Mouse (Mus musculus): ENCODE data around the gene Slc25a20.

Slc25a20 gene

DNA sequence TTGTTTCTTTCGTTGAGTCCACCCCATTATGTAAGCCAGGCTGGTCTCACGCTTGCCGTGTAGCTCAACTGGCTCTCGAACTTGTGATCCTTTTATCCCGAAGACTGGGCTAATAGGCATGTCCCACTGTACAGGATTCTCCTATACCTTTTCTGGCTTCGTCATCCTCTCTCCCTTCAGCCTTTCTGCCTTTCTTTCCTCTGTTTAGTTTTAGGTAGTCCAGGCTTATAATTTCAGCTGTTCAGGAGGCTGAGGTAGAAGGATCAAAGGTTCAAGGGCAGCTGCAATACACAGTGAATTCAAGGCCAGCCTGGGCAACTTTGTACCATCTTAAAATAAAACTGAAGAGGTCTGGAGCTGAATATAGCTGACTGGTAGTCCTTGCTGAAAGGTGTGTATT lies 25.3 kb downstream of the Slc25a20 start:
- no peak for DNase-seq (ENCODE audit: low spot score in 2 of 2)

DNA sequence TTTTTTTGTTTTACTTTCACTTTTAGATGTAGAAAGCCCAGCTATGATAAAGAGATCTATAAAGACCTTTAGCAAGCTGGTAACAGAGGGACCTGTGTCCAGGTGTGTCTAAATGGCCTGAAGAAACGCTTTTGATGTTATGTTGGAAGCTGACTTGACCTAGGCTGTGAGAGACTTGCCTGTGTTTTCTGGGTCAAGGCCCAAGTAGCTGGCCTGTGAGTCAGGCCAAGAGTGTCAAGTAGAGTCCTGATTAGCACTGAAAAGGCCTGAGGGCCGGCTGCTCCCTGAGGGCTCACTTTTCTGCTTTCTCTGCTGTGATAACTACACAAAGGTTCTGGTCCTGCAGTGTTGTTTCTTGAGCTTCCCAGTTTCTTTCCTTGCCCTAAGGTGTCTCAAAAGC lies 25.8 kb downstream of the Slc25a20 start:
- no peak for DNase-seq (ENCODE audit: low spot score in 2 of 2)

DNA sequence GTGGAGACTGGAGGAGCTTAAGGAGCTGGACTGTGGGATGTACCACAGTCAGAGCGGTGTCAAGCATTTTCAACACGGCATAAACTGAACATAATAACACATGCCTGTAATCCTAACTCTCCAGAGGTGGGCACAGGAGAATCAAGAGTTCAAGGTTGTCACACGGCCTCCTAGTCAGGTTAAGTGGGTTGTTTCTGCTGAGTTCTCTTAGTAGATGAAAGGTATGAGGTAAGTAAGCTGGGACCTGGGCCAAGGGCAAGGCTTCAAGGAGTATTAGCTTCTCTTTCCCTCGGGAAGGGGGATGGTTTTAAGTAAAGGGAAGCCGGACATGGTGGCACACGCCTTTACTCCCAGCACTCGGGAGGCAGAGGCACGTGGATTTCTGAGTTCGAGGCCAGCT lies 26.6 kb downstream of the Slc25a20 start:
- DNase-seq (ENCODE audit: low spot score in 2 of 2): no peak

DNA sequence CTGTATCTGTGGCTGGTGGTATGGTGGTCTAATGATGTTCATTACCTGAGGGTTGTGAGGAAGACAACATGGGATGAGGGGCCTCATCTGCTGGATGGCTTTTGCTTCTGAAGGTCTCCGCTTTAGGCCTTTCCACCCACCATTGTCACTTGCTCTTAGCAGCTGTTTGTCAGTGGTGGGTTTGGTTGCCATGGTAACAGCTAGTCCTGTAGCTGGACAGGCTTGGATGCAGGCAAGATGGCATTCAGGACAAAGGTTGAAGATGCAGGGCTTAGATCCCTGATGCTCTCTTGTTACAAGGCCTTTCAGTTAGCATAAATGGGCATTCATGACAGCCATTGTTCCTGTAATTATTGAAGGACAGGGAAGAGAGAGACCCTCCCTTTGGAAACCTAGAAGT lies 27.2 kb downstream of the Slc25a20 start, which contains the start of gene Prkar2a:
TSS of gene Prkar2a (plus strand) at position 209 of the 400 bp plus-strand sequence.
- DNase-seq (ENCODE audit: low spot score in 2 of 2): no peak

DNA sequence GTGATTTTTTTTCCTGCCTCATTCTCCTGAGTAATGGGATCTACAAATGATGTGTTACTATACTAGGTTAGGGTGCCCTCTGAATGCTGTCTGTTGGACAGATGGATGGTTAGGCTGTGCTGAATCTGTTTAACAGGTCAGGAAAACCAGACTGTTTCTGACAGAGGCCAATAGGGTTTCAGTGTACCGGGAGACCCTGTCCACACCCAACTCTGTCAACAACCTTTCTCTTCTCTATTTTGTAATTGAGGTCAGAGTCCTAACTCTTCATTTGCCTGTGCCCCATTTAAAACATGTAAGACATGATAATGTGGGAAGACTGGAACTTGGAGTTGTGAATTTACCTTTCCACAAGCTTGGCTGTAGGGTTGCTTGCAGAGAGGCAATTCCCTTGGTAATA lies 28.1 kb downstream of the Slc25a20 start:
- DNase-seq (ENCODE audit: low spot score in 2 of 2): no peak

DNA sequence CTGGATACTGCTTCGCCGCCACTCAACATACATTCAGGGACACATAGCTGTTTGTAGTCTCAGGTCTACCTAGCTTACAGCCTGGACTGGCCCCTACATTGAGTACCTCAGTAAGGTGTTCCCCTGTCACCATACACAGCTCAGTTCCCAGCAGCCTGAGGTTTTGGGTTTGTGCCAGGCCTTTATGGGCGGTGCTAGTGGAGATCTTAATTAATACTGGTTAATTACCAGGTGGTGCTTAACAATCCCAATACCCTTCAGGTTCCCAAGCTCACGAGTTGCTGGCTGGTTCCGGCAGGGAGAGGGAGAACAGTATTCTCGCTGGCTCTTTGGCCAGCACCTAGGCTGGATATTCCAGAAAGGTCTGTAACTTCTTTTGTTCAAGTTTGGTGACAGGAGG lies 29.0 kb downstream of the Slc25a20 start:
- DNase-seq (ENCODE audit: low spot score in 2 of 2): peak in 1 of 2 experiments; percentile 36

DNA sequence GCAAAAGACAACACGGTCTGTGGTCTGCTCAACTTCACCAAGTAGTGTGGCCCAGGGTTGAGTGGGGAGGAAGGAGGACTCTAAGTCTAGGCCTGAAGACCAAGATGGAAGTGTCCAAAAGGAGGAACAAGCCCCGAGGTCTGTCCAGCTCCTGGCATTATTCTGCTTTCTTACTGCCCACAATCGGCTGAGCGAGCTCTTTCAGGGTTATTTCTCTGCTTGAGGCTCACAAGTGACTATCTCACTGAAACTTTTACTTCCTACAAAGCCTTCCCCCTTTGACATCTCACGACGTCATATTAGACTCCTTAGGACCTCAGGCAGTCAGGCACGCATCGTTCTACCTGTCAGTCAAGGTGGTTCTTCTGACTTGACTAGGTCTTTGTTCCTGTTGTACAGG lies 29.5 kb downstream of the Slc25a20 start:
- DNase-seq (ENCODE audit: low spot score in 2 of 2): peak; percentile 54 to 58

DNA sequence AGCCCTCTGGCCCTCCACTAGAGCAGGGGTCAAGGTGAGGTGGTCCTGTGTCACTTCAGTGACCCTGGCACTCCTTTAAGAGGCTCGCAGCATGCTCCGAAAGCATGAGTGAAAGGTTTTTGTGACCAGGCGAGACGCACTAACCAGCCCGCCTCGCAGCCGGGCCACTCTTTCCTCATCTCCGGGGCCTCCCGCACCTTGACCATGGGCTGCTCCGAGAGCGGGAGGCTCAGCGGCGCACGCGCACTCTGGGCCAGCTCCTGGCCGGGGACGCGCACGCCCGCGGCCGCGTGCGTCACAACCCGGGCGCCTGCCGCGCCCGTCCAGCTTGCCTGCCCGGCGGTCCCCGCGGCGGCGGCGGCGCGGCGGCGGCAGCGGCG lies 29.9 kb downstream of the Slc25a20 start:
- peak; percentile 92 for DNase-seq (ENCODE audit: low spot score in 2 of 2)

DNA sequence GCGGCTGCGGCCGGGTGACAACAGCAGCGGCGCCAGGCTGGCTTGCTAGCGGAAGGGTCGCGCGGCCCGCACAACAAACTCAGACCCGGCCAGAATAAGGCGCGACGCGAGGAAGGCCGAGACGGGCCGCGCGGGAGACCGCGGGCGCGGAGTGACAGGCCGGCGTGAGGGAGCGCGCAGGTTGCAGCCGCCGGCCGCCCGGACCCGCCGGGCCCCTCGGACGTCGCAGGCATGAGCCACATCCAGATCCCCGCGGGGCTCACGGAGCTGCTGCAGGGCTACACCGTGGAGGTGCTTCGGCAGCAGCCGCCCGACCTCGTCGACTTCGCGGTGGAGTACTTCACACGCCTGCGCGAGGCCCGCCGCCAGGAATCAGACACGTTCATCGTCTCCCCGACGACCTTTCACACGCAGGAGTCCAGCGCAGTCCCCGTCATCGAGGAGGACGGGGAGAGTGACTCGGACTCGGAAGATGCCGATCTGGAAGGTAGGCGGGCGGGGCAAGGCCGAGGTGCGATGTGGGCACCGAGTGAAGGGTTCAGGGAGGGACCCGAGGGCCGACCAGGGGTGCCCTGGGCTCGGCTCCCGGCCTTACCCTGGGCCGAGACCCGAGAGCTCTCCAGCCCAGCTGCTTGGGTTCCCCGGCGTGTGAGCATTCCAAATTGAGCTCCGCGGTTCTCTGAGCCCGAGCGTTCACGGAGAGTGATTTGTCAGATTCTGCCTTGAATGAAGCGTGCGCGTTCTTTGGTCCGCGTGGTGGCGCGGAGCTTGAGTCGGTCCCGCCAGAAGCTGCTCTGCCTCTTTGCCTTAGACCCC lies 30.5 kb downstream of the Slc25a20 start:
- peak; percentile 85 to 86 for DNase-seq (ENCODE audit: low spot score in 2 of 2)

DNA sequence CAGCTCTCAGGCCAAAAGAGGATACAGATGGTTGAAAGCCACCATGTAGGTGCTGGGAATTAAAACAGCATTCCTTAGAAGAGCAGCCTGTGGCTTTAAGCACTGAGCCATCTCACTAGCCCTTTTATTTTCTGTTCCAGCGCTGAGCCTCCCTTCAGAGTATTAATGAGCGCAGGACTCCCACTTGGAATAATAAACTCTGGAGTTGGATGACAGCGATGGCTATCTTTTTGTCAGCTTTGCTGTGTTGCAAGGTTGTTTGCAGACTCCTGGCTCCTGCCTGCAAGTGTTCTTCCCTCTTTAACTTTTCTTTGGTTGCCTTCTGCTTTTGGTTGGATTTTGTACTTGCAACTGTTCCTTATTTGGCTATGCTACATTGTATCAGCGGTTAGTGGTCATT lies 32.1 kb downstream of the Slc25a20 start:
- DNase-seq (ENCODE audit: low spot score in 2 of 2): peak in 1 of 2 experiments; percentile 33

DNA sequence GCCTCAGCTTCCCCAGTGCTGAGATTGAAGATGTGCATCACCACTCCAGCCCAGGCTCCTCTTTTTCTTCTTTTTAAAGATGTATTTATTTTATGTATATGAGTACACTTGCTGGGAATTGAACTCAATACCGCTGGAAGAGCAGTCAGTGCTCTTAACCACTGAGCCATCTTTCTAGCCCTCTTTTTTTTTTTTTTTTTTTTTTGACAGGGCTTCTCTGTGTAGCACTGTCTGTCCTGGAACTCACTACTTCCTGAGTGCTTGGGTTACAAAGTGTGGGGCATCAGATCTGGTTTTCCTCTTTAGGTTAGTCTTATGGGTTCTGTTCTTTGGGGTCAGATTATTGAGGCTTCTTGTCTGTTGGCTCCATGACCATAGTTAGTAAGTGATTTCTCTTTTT lies 32.6 kb downstream of the Slc25a20 start:
- DNase-seq (ENCODE audit: low spot score in 2 of 2): no peak

DNA sequence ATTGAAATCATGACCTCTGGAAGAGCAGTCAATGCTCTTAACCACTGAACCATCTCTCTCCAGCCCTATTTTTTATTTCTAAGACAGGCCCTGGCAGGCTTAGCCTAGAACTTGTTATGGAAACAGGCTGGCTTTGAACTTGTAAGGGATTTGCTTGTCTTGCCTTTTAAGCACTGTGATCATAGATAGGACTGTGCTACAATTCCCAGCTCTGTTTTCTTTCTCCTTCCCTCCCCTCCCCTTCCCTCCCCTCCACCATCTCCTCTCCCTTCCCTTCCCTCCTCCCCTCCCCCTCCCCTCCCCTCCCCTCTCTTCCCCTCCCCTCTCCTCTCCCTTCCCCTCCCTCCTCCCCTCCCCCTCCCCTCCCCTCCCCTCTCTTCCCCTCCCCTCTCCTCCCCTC lies 40.6 kb downstream of the Slc25a20 start:
- DNase-seq (ENCODE audit: low spot score in 2 of 2): no peak

DNA sequence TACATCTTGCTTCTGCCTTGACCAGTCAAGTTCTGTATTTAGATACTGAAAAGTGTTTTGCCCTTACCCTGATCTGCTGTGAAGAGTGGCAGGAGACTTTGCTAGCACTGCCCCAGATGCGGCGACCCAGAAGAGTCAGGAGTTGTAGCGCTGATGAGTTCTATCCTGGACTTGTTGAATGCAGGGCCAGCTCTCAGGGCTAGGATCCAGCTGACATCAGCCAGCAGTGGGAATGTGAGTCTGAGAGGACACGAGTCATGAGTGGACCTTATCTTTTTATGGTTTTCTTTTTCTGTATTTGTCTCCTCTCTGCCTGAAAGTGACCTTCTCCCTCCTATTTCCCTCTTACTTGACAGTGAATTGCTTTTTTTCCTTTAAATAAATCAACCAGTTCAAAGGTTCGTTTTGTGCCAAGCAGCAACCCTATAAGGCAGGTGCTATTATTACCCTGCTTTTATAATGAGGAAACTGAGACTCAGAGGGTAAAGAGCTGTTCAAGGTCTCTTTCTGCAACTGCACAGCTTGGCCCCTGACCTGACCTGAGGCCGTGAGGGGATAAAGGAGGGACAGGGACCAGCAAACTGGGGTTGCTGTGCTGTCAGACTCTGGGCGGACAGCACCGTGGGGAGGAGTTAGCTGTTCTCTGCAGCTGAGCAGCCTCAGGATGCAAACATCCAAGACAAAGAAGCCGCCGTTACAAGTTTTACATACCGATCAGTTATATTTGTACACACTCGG lies 41.7 kb downstream of the Slc25a20 start:
- DNase-seq (ENCODE audit: low spot score in 2 of 2): no peak

DNA sequence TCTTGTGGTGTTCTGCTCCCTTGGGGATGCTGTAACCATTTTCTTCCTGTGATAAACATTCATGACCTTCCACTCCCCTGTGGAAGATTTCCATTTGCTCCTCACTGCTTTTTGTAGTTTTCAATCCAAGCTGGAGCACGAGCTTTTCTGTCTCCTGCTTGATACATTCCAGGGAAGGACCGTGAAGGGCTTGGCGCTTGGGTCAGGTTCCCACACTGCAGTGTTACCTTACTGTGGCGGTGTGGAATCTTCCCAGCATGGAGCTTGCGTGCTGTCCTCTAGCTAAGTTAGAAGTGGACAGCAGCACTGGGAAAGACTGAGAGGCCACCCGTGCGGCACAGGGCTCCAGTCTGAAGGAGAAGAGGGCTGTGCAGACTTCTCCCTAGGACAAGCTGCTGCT lies 42.7 kb downstream of the Slc25a20 start:
- DNase-seq (ENCODE audit: low spot score in 2 of 2): no peak

DNA sequence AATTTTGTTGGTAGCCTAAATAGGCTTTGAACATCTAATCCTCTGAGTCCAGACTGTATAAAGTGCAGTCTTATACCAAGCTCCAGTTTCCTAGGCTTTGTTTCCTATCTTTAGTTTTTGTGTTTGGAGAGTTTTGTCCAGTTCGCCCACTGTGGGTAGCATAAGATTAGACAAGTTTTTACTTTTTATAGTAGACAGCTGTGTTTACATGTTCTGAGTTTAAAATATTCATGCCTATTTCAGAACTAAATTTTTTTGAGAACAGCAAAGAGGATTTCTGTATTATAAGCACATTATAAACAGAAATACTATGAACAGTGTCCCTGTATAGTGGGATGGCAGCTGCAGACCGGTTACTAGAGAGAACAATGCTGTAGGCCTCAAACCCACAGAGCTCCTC lies 45.3 kb downstream of the Slc25a20 start:
- DNase-seq (ENCODE audit: low spot score in 2 of 2): no peak

DNA sequence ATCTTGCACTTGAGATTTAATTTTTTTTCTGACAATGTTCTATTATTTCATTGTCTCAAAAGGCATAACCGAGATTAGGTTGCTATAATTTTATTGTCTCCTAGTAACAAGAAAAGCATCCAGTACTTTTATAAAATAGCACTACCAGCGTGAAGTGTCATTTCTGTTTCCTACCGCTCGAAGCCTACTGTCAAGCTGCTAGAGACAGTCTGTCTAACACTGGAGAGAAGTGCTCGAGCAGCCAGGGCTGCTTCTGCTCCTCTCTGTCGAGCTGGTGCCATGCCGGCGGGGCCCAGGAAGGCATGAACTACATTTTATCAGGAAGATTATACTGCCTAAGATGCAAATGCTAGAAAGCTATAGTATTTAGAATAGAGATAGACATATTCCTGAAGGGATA lies 46.9 kb downstream of the Slc25a20 start:
- DNase-seq (ENCODE audit: low spot score in 2 of 2): no peak

DNA sequence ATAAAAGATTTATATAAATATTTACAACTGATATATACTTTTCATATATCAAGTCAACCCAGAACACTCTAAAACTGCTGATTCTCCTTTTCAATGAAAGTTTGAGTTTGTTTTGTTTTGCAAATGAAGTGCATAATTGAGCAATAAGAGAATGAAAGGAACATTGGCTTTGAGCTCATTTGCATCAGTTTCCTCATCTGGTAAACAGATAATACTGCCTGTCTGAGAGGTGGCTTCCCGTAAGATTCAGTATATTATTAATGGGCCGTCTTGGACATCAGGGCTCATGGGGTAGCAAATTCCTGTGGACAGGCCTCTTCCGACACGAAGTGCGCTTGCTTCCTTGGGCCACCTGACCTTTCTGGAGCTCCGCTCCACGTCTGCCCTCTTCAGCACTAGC lies 48.9 kb downstream of the Slc25a20 start:
- no peak for DNase-seq (ENCODE audit: low spot score in 2 of 2)

DNA sequence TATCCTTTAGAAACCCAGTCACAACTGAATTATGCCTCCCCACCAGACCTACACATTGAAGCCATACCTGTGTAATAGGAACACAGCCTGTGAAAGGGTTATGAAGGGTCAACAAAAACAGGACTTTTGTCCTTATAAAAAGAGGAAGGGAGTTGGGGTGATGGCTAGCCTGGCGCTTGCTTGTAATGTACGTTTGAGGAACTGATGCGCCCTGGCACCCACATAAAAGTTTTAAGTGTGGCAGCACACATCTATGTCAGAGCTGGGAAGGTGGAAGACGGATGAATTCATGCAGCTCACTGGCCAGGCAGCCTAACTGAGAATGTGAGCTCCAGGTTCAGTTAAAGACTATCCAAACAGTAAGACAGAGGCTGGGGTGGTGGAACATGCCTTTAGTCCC lies 54.3 kb downstream of the Slc25a20 start:
- DNase-seq (ENCODE audit: low spot score in 2 of 2): no peak

DNA sequence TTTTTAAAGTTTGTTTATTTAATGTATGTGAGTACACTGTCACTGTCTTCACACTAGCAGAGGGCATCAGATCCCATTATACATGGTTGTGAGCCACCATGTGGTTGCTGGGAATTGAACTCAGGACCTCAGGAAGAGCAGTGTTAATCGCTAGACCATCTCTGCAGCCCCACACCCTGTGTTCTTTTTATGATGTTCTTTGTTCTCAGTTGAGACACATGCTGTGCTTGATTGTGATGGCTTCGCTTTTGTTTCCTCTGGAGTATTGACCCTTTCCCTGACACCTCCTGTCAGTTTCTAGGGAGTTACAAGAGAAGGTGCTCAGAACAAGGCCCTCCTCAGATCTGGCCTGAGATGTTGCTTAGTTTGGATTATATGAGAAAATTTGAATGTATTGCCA lies 61.9 kb downstream of the Slc25a20 start:
- no peak for DNase-seq (ENCODE audit: low spot score in 2 of 2)

DNA sequence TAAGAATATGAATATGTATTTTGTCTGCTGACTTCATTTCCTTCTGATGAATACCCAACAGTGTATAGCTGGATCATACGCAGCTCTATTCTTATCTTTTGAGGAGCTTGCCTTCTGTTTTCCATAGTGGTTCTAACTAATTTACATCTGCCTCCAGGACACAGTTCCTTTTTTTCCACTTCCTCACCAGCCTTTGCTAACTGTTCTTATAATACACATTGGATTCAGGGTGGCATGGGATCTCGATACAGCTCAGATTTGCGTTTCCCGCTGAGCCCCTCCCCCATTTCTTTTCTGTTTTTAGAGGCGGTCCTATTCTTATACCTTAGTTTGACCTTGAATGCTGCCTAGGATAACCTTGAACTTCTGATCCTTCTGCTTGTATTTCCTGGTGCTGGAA lies 64.2 kb downstream of the Slc25a20 start:
- DNase-seq (ENCODE audit: low spot score in 2 of 2): peak in 1 of 2 experiments; percentile 52

DNA sequence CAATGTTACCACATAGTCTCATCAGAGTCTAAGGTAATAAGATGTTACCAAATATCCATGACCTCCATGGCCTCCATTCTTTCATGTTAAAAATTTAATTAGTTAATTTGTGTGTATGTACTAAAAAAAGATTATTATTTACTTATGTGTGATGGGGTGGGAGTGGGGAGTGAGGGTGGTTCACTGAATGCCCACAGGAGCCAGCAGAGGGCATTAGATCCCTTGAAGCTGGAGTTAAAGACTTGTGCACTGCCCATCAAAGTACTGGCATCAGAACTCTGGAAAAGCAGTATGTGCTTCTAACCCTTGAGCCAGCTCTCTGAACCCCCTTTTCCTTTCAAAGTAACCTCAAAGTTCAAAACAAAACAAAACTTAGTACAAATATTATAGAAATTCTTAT lies 67.2 kb downstream of the Slc25a20 start:
- no peak for DNase-seq (ENCODE audit: low spot score in 2 of 2)

DNA sequence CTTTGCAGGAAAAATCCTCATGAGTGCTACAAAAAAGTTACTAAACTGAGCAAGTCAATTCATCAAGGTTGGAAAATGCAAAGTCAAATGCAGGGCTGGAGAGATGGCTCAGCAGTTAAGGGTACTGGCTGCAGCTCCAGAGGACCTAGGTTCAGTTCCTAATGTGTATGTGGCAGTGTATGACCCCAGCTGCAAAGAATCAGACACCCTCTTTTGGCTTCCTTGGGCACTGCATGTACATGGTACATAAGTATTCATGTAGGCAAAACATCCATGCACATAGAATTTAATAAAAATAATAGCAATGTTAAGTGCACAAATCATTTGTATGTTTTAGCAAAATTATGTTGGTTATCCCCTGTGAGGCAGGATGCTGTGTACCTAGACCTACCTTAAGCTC lies 70.6 kb downstream of the Slc25a20 start:
- DNase-seq (ENCODE audit: low spot score in 2 of 2): no peak
